Mouse (Mus musculus): ENCODE measurements at regions not wholly inside any gene's neighbourhood (a gene's known extent, or its start where the extent isn't known, plus 50 kb on each side); places are given as distances from the start of the nearest gene placed in this dataset.

- DNase-seq (ENCODE audit: low spot score) = no peak
- Histone ChIP-seq H3K27ac (ENCODE audit: low read length) (no peak overlapping the region), H3K36me3 (ENCODE audit: insufficient read depth, low read length) (no peaks in the 10 kb centered on the region), H3K27me3 (replicated peaks; ENCODE audit: insufficient read depth, low read length) (no peaks in the 10 kb centered on the region), H3K9ac (replicated peaks; ENCODE audit: low read depth) (no peak overlapping the region), H3K4me2 (replicated peaks; ENCODE audit: low read depth, low read length) (no peak overlapping the region), H3K4me3 (ENCODE audit: low read depth, low read length) (no peak overlapping the region), H3K4me1 (ENCODE audit: insufficient read depth, low read depth, low read length) (no peaks in the 10 kb centered on the region), H3K9me3 (ENCODE audit: low read length) (no peaks in the 10 kb centered on the region)
- no peak for ATAC-seq
- WGBS = 88% methylated on average over 1 of the region's 1 CpGs
- TF ChIP-seq EP300 (IDR thresholded peaks at IDR 0.05) (no peak), CTCF (IDR thresholded peaks at IDR 0.05) (no peak)
Measured at GRCm38 (mm10) chr4:90012723-90013122, 205.9 kb upstream of the Zfp352 start.

- Histone ChIP-seq H3K4me3 (ENCODE audit: low read depth, low read length) (no peak overlapping the region), H3K4me2 (replicated peaks; ENCODE audit: low read depth, low read length) (no peak overlapping the region), H3K27me3 (replicated peaks; ENCODE audit: insufficient read depth, low read length) (no peaks in the 10 kb centered on the region), H3K36me3 (ENCODE audit: insufficient read depth, low read length) (no peaks in the 10 kb centered on the region), H3K4me1 (ENCODE audit: insufficient read depth, low read depth, low read length) (no peaks in the 10 kb centered on the region), H3K9me3 (ENCODE audit: low read length) (no peaks in the 10 kb centered on the region), H3K27ac (ENCODE audit: low read length) (no peak overlapping the region), H3K9ac (replicated peaks; ENCODE audit: low read depth) (no peak overlapping the region)
- TF ChIP-seq CTCF (IDR thresholded peaks at IDR 0.05) (no peak), EP300 (IDR thresholded peaks at IDR 0.05) (no peak)
- DNase-seq (ENCODE audit: low spot score) = no peak
- no peak for ATAC-seq
Measured at GRCm38 (mm10) chr4:90014203-90014602, 204.4 kb upstream of the Zfp352 start.

Measured in lung, postnatal 0 days (tissue).